Mouse (Mus musculus): Measurements from ENCODE around the gene Tmem62. TPM values are rescaled to one million over a fixed set of nuclear protein-coding genes. Genes with fewer than 3 reads are reported as not detected.
"Not testable (repeated sequence)": the region's sequence is repeated elsewhere in the genome, so short reads cannot be mapped to it uniquely, and the experiment has no call there.

Gene Tmem62
- polyA plus RNA-seq, 1 experiment from 2014 or later = 2.4 TPM

- ATAC-seq (replicated peaks; ENCODE audit: extremely low read depth, insufficient read depth, low FRiP score) = peak; percentile 11; the same call in 1 of the 2 replicates
- Histone ChIP-seq H3K36me3 (ENCODE audit: control insufficient read depth, insufficient read depth) (no peaks in the 10 kb centered on the region), H3K4me2 (ENCODE audit: low read depth, low read length) (peak overlapping the region; percentile 90), H3K9ac (ENCODE audit: low read length) (peak overlapping the region; percentile 95), H3K4me1 (ENCODE audit: control insufficient read depth, insufficient read depth, low read length) (peaks cover 11% of the 10 kb centered on the region), H3K4me3 (ENCODE audit: low read length) (peak overlapping the region; percentile 80), H3K27ac (ENCODE audit: low read length) (peak overlapping the region; percentile 70), H3K27me3 (ENCODE audit: control insufficient read depth, insufficient read depth, low read length) (no peaks in the 10 kb centered on the region), H3K9me3 (replicated peaks; ENCODE audit: control insufficient read depth, low read length) (no peaks in the 10 kb centered on the region)
- WGBS = under 1% methylated on average over 23 of the region's 23 CpGs
Measured at GRCm38 (mm10) chr2:120970045-120970539, 6.7 kb upstream of the Tmem62 start.

- H3K9me3 ChIP-seq (replicated peaks; ENCODE audit: control insufficient read depth, low read length) = no peaks in the 10 kb centered on the region
- H3K27me3 ChIP-seq (ENCODE audit: control insufficient read depth, insufficient read depth, low read length) = no peaks in the 10 kb centered on the region
- peak within 1 kb of the TSS; percentile 70 for H3K27ac ChIP-seq (ENCODE audit: low read length)
- no peaks in the 10 kb centered on the region for H3K36me3 ChIP-seq (ENCODE audit: control insufficient read depth, insufficient read depth)
- peak; percentile 83 for ATAC-seq (replicated peaks; ENCODE audit: extremely low read depth, insufficient read depth, low FRiP score)
- WGBS = under 1% methylated on average over 39 of the region's 39 CpGs
- H3K4me2 ChIP-seq (ENCODE audit: low read depth, low read length) = peak within 1 kb of the TSS; percentile 90
- peak within 1 kb of the TSS; percentile 95 for H3K9ac ChIP-seq (ENCODE audit: low read length)
- H3K4me1 ChIP-seq (ENCODE audit: control insufficient read depth, insufficient read depth, low read length) = peaks cover 11% of the 10 kb centered on the region
- peak within 1 kb of the TSS; percentile 80 for H3K4me3 ChIP-seq (ENCODE audit: low read length)
Measured at GRCm38 (mm10) chr2:120970559-120971080, 6.2 kb upstream of the Tmem62 start, which contains the start of gene Ubr1. Ubr1 (minus strand) TSS chr2:120970715.

- no peak for ATAC-seq (replicated peaks; ENCODE audit: extremely low read depth, insufficient read depth, low FRiP score)
- H3K27me3 ChIP-seq (ENCODE audit: control insufficient read depth, insufficient read depth, low read length) = no peaks in the 10 kb centered on the region
- WGBS = 85% methylated on average over 4 of the region's 4 CpGs
- no peak overlapping the region for H3K4me3 ChIP-seq (ENCODE audit: low read length)
- peaks cover 11% of the 10 kb centered on the region for H3K4me1 ChIP-seq (ENCODE audit: control insufficient read depth, insufficient read depth, low read length)
- no peak overlapping the region for H3K27ac ChIP-seq (ENCODE audit: low read length)
- H3K9ac ChIP-seq (ENCODE audit: low read length) = no peak overlapping the region
- no peaks in the 10 kb centered on the region for H3K36me3 ChIP-seq (ENCODE audit: control insufficient read depth, insufficient read depth)
- no peak overlapping the region for H3K4me2 ChIP-seq (ENCODE audit: low read depth, low read length)
- no peaks in the 10 kb centered on the region for H3K9me3 ChIP-seq (replicated peaks; ENCODE audit: control insufficient read depth, low read length)
Measured at GRCm38 (mm10) chr2:120971766-120972165, 5.1 kb upstream of the Tmem62 start.

- not testable (repeated sequence) for H3K36me3 ChIP-seq (ENCODE audit: control insufficient read depth, insufficient read depth); H3K4me2 ChIP-seq (ENCODE audit: low read depth, low read length); H3K9me3 ChIP-seq (replicated peaks; ENCODE audit: control insufficient read depth, low read length); H3K4me3 ChIP-seq (ENCODE audit: low read length); ATAC-seq (replicated peaks; ENCODE audit: extremely low read depth, insufficient read depth, low FRiP score); H3K27ac ChIP-seq (ENCODE audit: low read length); H3K9ac ChIP-seq (ENCODE audit: low read length); H3K27me3 ChIP-seq (ENCODE audit: control insufficient read depth, insufficient read depth, low read length)
- 93% methylated on average over 8 of the region's 8 CpGs for WGBS
- H3K4me1 ChIP-seq (ENCODE audit: control insufficient read depth, insufficient read depth, low read length) = peaks cover 11% of the 10 kb centered on the region
Measured at GRCm38 (mm10) chr2:120972257-120972656, 4.6 kb upstream of the Tmem62 start.

- no peak overlapping the region for H3K4me3 ChIP-seq (ENCODE audit: low read length)
- no peaks in the 10 kb centered on the region for H3K9me3 ChIP-seq (replicated peaks; ENCODE audit: control insufficient read depth, low read length)
- H3K27me3 ChIP-seq (ENCODE audit: control insufficient read depth, insufficient read depth, low read length) = no peaks in the 10 kb centered on the region
- no peak overlapping the region for H3K4me2 ChIP-seq (ENCODE audit: low read depth, low read length)
- H3K36me3 ChIP-seq (ENCODE audit: control insufficient read depth, insufficient read depth) = no peaks in the 10 kb centered on the region
- 17% methylated on average over 5 of the region's 5 CpGs for WGBS
- ATAC-seq (replicated peaks; ENCODE audit: extremely low read depth, insufficient read depth, low FRiP score) = no peak
- peaks cover 11% of the 10 kb centered on the region for H3K4me1 ChIP-seq (ENCODE audit: control insufficient read depth, insufficient read depth, low read length)
- no peak overlapping the region for H3K27ac ChIP-seq (ENCODE audit: low read length)
- H3K9ac ChIP-seq (ENCODE audit: low read length) = no peak overlapping the region
Measured at GRCm38 (mm10) chr2:120972964-120973363, 3.9 kb upstream of the Tmem62 start.

- ATAC-seq (replicated peaks; ENCODE audit: extremely low read depth, insufficient read depth, low FRiP score) = no peak
- Histone ChIP-seq H3K4me2 (ENCODE audit: low read depth, low read length) (no peak overlapping the region), H3K27ac (ENCODE audit: low read length) (no peak overlapping the region), H3K4me1 (ENCODE audit: control insufficient read depth, insufficient read depth, low read length) (no peaks in the 10 kb centered on the region), H3K9ac (ENCODE audit: low read length) (no peak overlapping the region), H3K9me3 (replicated peaks; ENCODE audit: control insufficient read depth, low read length) (no peaks in the 10 kb centered on the region), H3K36me3 (ENCODE audit: control insufficient read depth, insufficient read depth) (no peaks in the 10 kb centered on the region), H3K27me3 (ENCODE audit: control insufficient read depth, insufficient read depth, low read length) (no peaks in the 10 kb centered on the region), H3K4me3 (ENCODE audit: low read length) (no peak overlapping the region)
- WGBS = 55% methylated on average over 4 of the region's 4 CpGs
Measured at GRCm38 (mm10) chr2:120976308-120976707, 509 bp upstream of the Tmem62 start.

GRCm38 (mm10) chr2:120977926-120978692 lies 1.3 kb downstream of the Tmem62 start:
- H3K4me3 ChIP-seq (ENCODE audit: low read length) = peak overlapping the region; percentile 73
- ATAC-seq (replicated peaks; ENCODE audit: extremely low read depth, insufficient read depth, low FRiP score) = no peak
- H3K27me3 ChIP-seq (ENCODE audit: control insufficient read depth, insufficient read depth, low read length) = no peaks in the 10 kb centered on the region
- H3K4me2 ChIP-seq (ENCODE audit: low read depth, low read length) = peak overlapping the region; percentile 90
- no peak overlapping the region for H3K27ac ChIP-seq (ENCODE audit: low read length)
- H3K4me1 ChIP-seq (ENCODE audit: control insufficient read depth, insufficient read depth, low read length) = no peaks in the 10 kb centered on the region
- WGBS = 83% methylated on average over 8 of the region's 8 CpGs
- no peaks in the 10 kb centered on the region for H3K9me3 ChIP-seq (replicated peaks; ENCODE audit: control insufficient read depth, low read length)
- no peaks in the 10 kb centered on the region for H3K36me3 ChIP-seq (ENCODE audit: control insufficient read depth, insufficient read depth)
- H3K9ac ChIP-seq (ENCODE audit: low read length) = no peak overlapping the region

- 53% methylated on average over 2 of the region's 2 CpGs for WGBS
- no peaks in the 10 kb centered on the region for H3K9me3 ChIP-seq (replicated peaks; ENCODE audit: control insufficient read depth, low read length)
- H3K27me3 ChIP-seq (ENCODE audit: control insufficient read depth, insufficient read depth, low read length) = no peaks in the 10 kb centered on the region
- no peak overlapping the region for H3K4me2 ChIP-seq (ENCODE audit: low read depth, low read length)
- no peaks in the 10 kb centered on the region for H3K36me3 ChIP-seq (ENCODE audit: control insufficient read depth, insufficient read depth)
- H3K4me3 ChIP-seq (ENCODE audit: low read length) = no peak overlapping the region
- no peaks in the 10 kb centered on the region for H3K4me1 ChIP-seq (ENCODE audit: control insufficient read depth, insufficient read depth, low read length)
- no peak overlapping the region for H3K27ac ChIP-seq (ENCODE audit: low read length)
- no peak overlapping the region for H3K9ac ChIP-seq (ENCODE audit: low read length)
- ATAC-seq (replicated peaks; ENCODE audit: extremely low read depth, insufficient read depth, low FRiP score) = no peak
Measured at GRCm38 (mm10) chr2:120978693-120979037, 1.8 kb downstream of the Tmem62 start.

- Histone ChIP-seq H3K9ac (ENCODE audit: low read length) (no peak overlapping the region), H3K4me2 (ENCODE audit: low read depth, low read length) (no peak overlapping the region), H3K27ac (ENCODE audit: low read length) (no peak overlapping the region; the same call in 1 of the 2 replicates), H3K4me1 (ENCODE audit: control insufficient read depth, insufficient read depth, low read length) (no peaks in the 10 kb centered on the region), H3K27me3 (ENCODE audit: control insufficient read depth, insufficient read depth, low read length) (no peaks in the 10 kb centered on the region), H3K36me3 (ENCODE audit: control insufficient read depth, insufficient read depth) (no peaks in the 10 kb centered on the region), H3K4me3 (ENCODE audit: low read length) (no peak overlapping the region), H3K9me3 (replicated peaks; ENCODE audit: control insufficient read depth, low read length) (no peaks in the 10 kb centered on the region)
- no peak for ATAC-seq (replicated peaks; ENCODE audit: extremely low read depth, insufficient read depth, low FRiP score)
- WGBS = 94% methylated on average over 1 of the region's 1 CpGs
Measured at GRCm38 (mm10) chr2:120979819-120980218, 3.0 kb downstream of the Tmem62 start.
